Mouse (Mus musculus) heart, embryonic 12.5 days (tissue): ENCODE data around the gene Pcp4l1. TPM values are rescaled to one million over a fixed set of nuclear protein-coding genes. Genes with fewer than 3 reads are reported as not detected.

Source experiments
- ATAC-seq: fragments of 200-750 bp; cut with Nextera tagmentation; 2 replicates; pipeline ENCODE4 v1.8.0; 2017; ENCODE audit warnings: moderate TSS enrichment, moderate library complexity; ENCODE audit not compliant: insufficient number of reproducible peaks, low FRiP score
- H3K27ac ChIP-seq: fragments of 300-500 bp; sonication (generic); 2 replicates; pipeline ENCODE4 v1.5.1; 2016; ENCODE audit warnings: mild to moderate bottlenecking, moderate library complexity; ENCODE audit not compliant: poor library complexity, severe bottlenecking
- H3K27me3 ChIP-seq: fragments of 300-500 bp; sonication (generic); replicated peaks from 2 replicates; pipeline ENCODE4 v1.6.1; 2016; ENCODE audit warnings: mild to moderate bottlenecking, moderate library complexity
- H3K36me3 ChIP-seq: fragments of 300-500 bp; sonication (generic); 2 replicates; pipeline ENCODE4 v1.6.1; 2016; ENCODE audit warnings: mild to moderate bottlenecking, moderate library complexity
- H3K4me1 ChIP-seq: fragments of 300-500 bp; sonication (generic); replicated peaks from 2 replicates; pipeline ENCODE4 v1.6.1; 2016; ENCODE audit warnings: mild to moderate bottlenecking
- H3K4me2 ChIP-seq: fragments of 300-500 bp; sonication (generic); 2 replicates; pipeline ENCODE4 v1.6.1; 2016; ENCODE audit warnings: mild to moderate bottlenecking, moderate library complexity
- H3K4me3 ChIP-seq: fragments of 300-500 bp; sonication (generic); 2 replicates; pipeline ENCODE4 v1.5.1; 2016; ENCODE audit warnings: mild to moderate bottlenecking
- H3K9ac ChIP-seq: fragments of 300-500 bp; sonication (generic); 2 replicates; pipeline ENCODE4 v1.6.1; 2016; ENCODE audit warnings: mild to moderate bottlenecking, moderate library complexity
- H3K9me3 ChIP-seq: fragments of 300-500 bp; sonication (generic); replicated peaks from 2 replicates; pipeline ENCODE4 v1.6.1; 2016; ENCODE audit warnings: mild to moderate bottlenecking, moderate library complexity
- WGBS: fragments of 180-500 bp; shearing (Covaris S2); methylation state at CpG from one replicate; pipeline ENCODE4 v1.1.7; 2016; 5-methylcytosine and 5-hydroxymethylcytosine counted together
- polyA plus RNA-seq: library from polyadenylated mRNA; unstranded; fragments of >200 nt; fragmentation: Nextera tagmentation; extraction: Ambion mirVana; gene quantifications from 2 replicates; pipeline ENCODE4 v1.2.1, GENCODE M21; 2016

The Pcp4l1 gene
- polyA plus RNA-seq, 1 experiment from 2014 or later: 33.4 TPM

DNA sequence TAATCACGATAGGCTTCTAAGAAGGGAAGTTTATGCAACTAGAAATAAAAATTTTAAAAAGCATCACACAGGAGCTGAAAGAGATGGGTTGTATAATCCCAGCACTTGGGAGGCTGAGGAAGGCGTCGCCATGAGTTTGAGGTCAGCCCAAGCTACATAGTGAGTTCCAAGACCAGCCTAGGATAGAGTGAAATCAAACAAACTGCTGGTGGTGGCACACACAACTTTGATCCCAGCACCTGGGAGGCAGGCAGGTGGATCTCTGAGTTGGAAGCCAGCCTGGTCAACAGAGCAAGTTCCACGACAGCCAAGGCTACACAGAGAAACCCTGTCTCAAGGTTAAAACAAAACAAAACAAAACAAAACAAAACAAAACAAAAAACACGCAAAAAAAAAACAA lies 36.3 kb upstream of the Pcp4l1 start:
- no peak for ATAC-seq
- H3K27me3 ChIP-seq: no peaks in the 10 kb centered on the region
- 78% methylated on average over 5 of the region's 5 CpGs for WGBS
- no peak overlapping the region for H3K9ac ChIP-seq
- peaks cover 21% of the 10 kb centered on the region for H3K4me1 ChIP-seq
- H3K36me3 ChIP-seq: peaks cover 38% of the 10 kb centered on the region
- no peak overlapping the region for H3K27ac ChIP-seq
- no peak overlapping the region for H3K4me2 ChIP-seq
- H3K9me3 ChIP-seq: no peaks in the 10 kb centered on the region
- H3K4me3 ChIP-seq: no peak overlapping the region

DNA sequence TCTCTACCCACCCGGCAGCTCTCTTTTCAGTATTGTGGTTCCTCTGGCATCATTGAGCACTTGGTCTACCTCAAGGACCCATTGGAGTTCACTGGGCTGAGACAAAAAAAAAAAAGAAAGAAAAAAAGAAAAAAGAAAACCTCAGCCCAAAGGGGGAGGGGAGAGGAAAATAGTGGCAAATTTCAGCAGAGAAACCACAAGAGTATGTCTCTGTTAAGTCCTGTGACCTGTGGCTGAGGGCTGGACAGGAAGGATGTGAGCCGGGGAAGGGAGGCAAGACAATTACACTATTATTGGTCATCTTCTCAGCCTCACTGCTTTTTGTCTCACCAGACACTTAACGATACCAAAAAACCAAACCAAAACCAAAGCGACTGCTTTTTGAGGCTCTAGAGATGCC lies 35.8 kb upstream of the Pcp4l1 start:
- no peak for ATAC-seq
- Histone ChIP-seq H3K4me3 (no peak overlapping the region), H3K36me3 (peaks cover 33% of the 10 kb centered on the region), H3K4me1 (peaks cover 21% of the 10 kb centered on the region), H3K27me3 (no peaks in the 10 kb centered on the region), H3K27ac (no peak overlapping the region), H3K9ac (no peak overlapping the region), H3K4me2 (no peak overlapping the region), H3K9me3 (no peaks in the 10 kb centered on the region)
- WGBS: 63% methylated on average over 4 of the region's 4 CpGs

DNA sequence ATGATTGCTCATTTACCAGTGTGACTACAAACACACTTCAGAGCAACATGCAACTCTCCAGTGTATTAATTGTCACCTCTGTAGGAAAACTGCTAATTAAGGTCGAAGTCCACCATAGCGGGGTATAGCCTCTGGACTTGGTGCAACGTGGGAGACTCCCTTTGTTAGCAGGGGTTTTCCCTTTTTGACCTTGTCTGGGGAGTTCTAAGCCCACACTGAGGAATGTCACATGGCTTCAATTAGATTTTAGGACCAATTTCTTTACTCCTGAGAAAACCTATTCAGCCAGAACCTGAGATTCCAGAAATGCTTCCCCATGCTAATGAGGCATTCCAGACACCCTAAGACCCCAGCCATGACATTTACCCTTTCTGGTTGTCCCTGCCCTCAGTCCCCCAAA lies 34.1 kb upstream of the Pcp4l1 start:
- Histone ChIP-seq H3K27ac (no peak overlapping the region), H3K27me3 (no peaks in the 10 kb centered on the region), H3K4me2 (no peak overlapping the region), H3K4me1 (peaks cover 19% of the 10 kb centered on the region), H3K9me3 (no peaks in the 10 kb centered on the region), H3K36me3 (peaks cover 17% of the 10 kb centered on the region), H3K4me3 (no peak overlapping the region), H3K9ac (no peak overlapping the region)
- no peak for ATAC-seq
- 81% methylated on average over 3 of the region's 3 CpGs for WGBS

DNA sequence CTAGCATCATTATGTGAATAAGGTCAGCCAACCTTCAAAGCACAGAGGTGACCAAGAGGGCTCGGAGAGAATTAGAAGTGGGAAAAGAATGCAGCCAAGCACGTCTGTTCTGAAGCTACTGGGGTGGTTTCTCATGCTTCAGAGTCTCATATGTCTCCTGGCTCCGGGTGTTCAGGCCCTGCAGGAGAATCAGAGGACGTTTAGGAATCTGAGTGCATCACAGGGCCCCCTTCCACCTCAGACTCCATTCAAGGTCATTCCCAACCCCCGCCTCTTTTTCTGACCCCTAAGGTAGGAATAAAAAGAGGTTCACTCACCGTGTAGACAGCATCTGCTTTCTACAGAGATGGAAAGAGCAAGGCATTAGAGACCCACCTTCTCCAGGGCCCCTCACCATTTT lies 33.7 kb upstream of the Pcp4l1 start:
- Histone ChIP-seq H3K4me2 (no peak overlapping the region), H3K36me3 (peaks cover 12% of the 10 kb centered on the region), H3K9me3 (no peaks in the 10 kb centered on the region), H3K27ac (no peak overlapping the region), H3K4me3 (no peak overlapping the region), H3K27me3 (no peaks in the 10 kb centered on the region), H3K9ac (no peak overlapping the region), H3K4me1 (peaks cover 19% of the 10 kb centered on the region)
- ATAC-seq: no peak
- WGBS: 66% methylated on average over 6 of the region's 6 CpGs

DNA sequence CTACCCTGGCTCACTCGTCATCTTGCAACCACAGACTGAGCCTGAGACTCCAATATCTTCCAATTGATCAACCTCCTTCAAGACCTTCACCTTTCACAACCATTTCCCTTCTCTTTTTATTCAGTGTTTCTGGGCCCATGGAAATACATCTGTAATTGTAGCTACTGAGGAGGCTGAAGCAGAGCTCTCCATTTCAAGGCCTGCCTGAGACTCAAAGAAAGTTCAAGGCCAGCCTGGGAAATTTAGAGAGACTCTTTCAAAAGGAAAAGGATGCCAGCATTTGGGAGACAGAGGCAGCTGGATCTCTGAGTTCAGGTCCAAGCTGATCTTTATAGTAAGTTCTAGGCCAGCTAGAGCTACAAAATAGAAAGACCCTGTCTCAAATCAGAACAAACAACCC lies 31.8 kb upstream of the Pcp4l1 start:
- H3K27me3 ChIP-seq: no peaks in the 10 kb centered on the region
- no peak for ATAC-seq
- H3K27ac ChIP-seq: no peak overlapping the region
- 63% methylated on average over 1 of the region's 1 CpGs for WGBS
- no peak overlapping the region for H3K4me2 ChIP-seq
- no peak overlapping the region for H3K9ac ChIP-seq
- no peak overlapping the region for H3K4me3 ChIP-seq
- no peaks in the 10 kb centered on the region for H3K9me3 ChIP-seq
- peaks cover 4% of the 10 kb centered on the region; the same call in 1 of the 2 replicates for H3K4me1 ChIP-seq
- no peaks in the 10 kb centered on the region for H3K36me3 ChIP-seq

DNA sequence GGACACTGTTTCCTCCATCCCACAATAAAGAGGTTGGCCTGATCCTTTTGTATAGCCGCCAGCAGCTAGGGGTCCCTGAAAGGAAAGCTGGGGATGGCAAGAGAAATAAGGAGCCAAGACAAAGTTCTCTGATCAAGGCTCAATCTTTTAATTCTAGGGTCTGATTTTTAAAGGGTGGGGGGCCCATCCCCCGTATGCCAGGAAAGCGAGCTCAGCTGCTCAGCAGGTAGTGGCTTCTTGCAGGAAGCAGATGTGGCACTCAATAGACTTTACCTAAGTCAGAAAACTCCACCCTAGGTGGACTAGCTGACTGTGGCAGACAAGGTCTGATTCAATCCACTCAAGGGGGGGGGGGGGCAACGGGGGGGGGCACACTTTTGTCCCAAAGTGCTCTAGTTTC lies 30.7 kb upstream of the Pcp4l1 start:
- H3K27ac ChIP-seq: no peak overlapping the region

DNA sequence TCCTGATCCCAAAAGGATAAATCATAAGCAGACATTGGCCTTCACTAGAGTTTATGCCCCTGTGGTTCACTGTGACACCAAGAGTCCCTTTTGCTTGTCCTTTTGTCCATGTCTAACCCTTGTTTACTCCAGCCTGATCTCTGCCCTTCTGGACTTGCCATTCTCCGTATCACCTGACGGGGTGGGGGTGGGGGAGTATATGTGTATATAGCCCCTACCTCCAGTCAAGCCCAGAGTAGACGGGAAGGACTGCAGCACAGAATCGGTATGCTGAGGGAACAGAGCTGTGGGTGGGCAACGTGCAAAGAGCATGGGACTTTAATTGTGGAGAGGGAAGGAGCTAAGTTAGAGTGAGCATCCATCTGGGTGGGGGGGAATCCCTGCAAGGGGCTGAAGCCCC lies 28.8 kb upstream of the Pcp4l1 start, which contains the start of gene Apoa2:
Gene Apoa2, plus strand, starts transcription at position 198 of the 400 bp plus-strand sequence.
- no peak within 1 kb of the TSS for H3K27ac ChIP-seq
- H3K4me1 ChIP-seq: peaks cover 13% of the 10 kb centered on the region
- ATAC-seq: no peak
- no peak within 1 kb of the TSS for H3K4me3 ChIP-seq
- WGBS: 83% methylated on average over 5 of the region's 5 CpGs
- H3K36me3 ChIP-seq: peaks cover 7% of the 10 kb centered on the region
- H3K27me3 ChIP-seq: no peaks in the 10 kb centered on the region
- H3K9me3 ChIP-seq: no peaks in the 10 kb centered on the region
- no peak within 1 kb of the TSS for H3K9ac ChIP-seq
- no peak within 1 kb of the TSS for H3K4me2 ChIP-seq

More for the DNA sequence above, 30.7 kb upstream of the Pcp4l1 start:
- ATAC-seq: no peak
- no peaks in the 10 kb centered on the region for H3K9me3 ChIP-seq
- H3K4me1 ChIP-seq: peaks cover 4% of the 10 kb centered on the region; the same call in 1 of the 2 replicates
- H3K36me3 ChIP-seq: no peaks in the 10 kb centered on the region
- H3K4me2 ChIP-seq: no peak overlapping the region
- H3K4me3 ChIP-seq: no peak overlapping the region
- no peak overlapping the region for H3K9ac ChIP-seq
- H3K27me3 ChIP-seq: no peaks in the 10 kb centered on the region
- WGBS: 54% methylated on average over 4 of the region's 4 CpGs

DNA sequence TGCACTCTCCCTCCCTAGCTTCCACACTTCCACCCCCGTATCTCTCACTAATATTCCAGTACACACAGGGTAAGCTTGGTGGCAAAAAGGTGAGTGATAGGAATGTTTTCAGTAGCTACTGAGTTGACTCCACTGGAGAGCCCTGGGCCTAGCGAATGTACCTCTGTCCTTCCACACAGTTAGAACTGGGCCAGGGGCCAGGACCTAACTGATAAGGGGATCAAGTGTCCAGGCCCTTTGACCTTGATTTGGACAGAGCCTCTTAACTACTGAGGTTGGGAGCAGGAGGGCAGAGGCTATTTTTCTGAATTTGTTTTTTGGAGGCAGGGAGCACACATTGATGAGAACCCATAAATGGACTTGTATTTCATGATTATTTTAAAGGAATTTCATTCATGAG lies 27.7 kb upstream of the Pcp4l1 start:
- H3K9ac ChIP-seq: no peak overlapping the region
- no peak overlapping the region for H3K27ac ChIP-seq
- WGBS: 50% methylated on average over 2 of the region's 2 CpGs
- peaks cover 13% of the 10 kb centered on the region for H3K4me1 ChIP-seq
- peaks cover 17% of the 10 kb centered on the region for H3K36me3 ChIP-seq
- no peaks in the 10 kb centered on the region for H3K9me3 ChIP-seq
- H3K4me3 ChIP-seq: no peak overlapping the region
- no peak overlapping the region for H3K4me2 ChIP-seq
- H3K27me3 ChIP-seq: no peaks in the 10 kb centered on the region
- no peak for ATAC-seq

DNA sequence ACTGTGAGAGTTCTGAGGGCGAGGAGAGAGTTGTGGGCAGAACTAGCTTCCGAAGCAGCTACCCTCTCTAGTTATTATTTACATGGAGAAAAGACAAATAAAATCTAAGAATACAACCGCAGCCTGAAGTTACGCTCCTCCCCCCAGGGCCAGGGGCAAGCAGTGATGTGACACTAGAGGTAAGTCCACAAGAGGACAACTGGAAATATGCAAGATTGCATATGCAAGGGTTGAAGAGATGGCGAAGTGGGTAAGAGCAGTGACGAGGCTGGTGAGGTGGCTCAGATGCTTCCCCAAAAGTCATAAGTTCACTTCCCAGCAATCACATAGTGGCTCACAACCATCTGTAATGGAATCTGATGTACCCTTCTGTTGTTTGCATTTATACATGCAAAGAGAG lies 27.1 kb upstream of the Pcp4l1 start:
- peak overlapping the region; percentile 72 for H3K27ac ChIP-seq
- H3K4me1 ChIP-seq: peaks cover 9% of the 10 kb centered on the region
- no peaks in the 10 kb centered on the region for H3K9me3 ChIP-seq
- no peaks in the 10 kb centered on the region for H3K27me3 ChIP-seq
- H3K9ac ChIP-seq: peak overlapping the region; percentile 46; the same call in 1 of the 2 replicates
- 81% methylated on average over 6 of the region's 6 CpGs for WGBS
- peaks cover 23% of the 10 kb centered on the region for H3K36me3 ChIP-seq
- no peak for ATAC-seq
- peak overlapping the region; percentile 61 for H3K4me2 ChIP-seq
- peak overlapping the region; percentile 67 for H3K4me3 ChIP-seq

DNA sequence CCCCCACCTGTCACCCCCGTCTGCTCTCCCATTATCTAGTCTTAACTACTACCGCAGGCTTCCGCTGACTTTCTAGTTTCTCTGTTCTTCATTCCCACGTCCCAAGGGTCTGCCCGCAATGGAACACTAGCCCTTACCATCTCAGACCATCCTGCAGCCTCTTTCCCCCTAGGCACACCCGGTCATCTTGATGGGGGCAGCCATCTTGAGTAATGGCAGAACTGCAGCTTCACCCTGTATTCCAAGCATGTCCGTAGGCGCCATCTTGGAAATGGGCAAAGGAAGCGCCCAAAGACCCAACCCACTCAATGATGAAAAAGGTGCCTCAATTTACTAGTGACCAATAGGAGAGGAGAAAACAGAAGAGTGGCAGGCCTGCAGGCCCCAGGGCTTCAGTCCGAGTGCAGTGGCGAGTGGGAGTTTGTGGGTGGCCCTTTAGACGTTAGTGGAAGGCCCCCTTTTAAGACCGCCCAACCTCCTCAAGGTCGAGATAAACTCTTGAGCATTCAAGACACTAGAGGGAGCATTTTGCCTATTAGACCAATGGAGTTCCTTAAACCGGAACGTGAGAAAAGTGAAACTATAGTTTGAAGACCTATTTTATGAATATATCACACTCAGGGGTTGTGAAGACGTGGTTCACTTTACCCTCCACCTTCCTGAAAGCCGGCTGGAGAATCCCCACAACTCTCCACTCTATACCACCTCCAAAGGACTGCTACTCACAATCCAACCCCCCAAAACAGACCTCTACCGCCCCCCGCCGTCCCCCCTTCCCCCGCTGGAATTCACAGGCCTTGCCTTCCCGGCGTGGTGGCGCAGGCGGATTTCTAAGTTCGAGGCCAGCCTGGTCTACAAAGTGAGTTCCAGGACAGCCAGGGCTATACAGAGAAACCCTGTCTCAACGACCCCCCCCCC lies 26.4 kb upstream of the Pcp4l1 start, which contains the start of gene Tomm40l:
Gene Tomm40l, minus strand, starts transcription at position 277 of the 918 bp plus-strand sequence.
- H3K27ac ChIP-seq: peak within 1 kb of the TSS; percentile 72
- H3K27me3 ChIP-seq: no peaks in the 10 kb centered on the region
- peak within 1 kb of the TSS; percentile 67 for H3K4me3 ChIP-seq
- peaks cover 23% of the 10 kb centered on the region for H3K36me3 ChIP-seq
- H3K9ac ChIP-seq: peak within 1 kb of the TSS; percentile 74
- H3K4me1 ChIP-seq: peaks cover 9% of the 10 kb centered on the region
- ATAC-seq: peak; percentile 97
- no peaks in the 10 kb centered on the region for H3K9me3 ChIP-seq
- 1% methylated on average over 28 of the region's 28 CpGs for WGBS
- peak within 1 kb of the TSS; percentile 82 for H3K4me2 ChIP-seq

DNA sequence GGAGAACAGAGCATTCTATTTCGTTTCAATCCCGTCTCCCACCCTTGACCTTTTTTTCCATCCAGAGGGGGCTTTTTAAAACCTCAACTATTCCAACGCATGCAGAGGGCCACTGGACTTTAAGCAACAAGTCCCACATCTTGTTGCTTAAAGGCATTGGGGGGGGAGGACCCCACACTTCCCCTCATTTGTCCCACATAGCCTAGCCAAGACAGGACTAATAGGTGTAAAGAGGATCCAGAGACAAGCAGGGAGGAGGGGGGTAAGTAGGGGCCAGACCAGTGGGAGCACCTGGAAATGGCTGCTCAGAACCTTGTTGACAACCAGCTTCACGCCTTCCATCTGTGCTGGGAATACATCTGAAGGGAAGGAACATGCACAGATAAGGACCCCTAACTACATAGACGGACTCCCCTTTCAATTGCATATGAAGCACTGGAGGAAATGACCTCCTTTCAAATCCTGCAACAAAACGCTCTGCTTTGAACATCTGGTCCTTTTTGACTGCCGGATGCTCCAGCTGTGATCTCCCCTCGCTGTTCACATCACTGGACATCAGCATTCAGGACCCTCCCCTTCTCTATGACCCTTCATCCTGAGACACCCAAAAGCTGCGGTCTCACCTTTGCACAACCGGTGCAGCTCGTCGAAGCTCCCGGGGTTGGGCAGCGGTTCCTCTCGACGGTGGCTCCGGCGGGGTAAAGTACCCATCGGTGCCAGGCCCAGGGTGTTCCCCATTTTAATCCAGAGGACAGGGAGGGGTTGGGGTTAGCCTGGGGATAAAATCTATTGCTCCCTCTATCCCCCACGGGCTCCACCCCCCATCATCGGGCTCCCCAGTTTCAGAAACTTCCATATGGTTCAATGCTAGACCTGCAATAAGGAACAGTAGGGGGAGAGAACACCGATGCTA lies 25.5 kb upstream of the Pcp4l1 start:
- peak; percentile 0; the same call in 1 of the 2 replicates for ATAC-seq
- 8% methylated on average over 22 of the region's 22 CpGs for WGBS

More for the DNA sequence above, 25.5 kb upstream of the Pcp4l1 start:
- Histone ChIP-seq H3K4me1 (peaks cover 9% of the 10 kb centered on the region), H3K4me3 (peak overlapping the region; percentile 67), H3K9ac (peak overlapping the region; percentile 74), H3K27me3 (no peaks in the 10 kb centered on the region), H3K36me3 (peaks cover 23% of the 10 kb centered on the region), H3K9me3 (no peaks in the 10 kb centered on the region), H3K4me2 (peak overlapping the region; percentile 82), H3K27ac (peak overlapping the region; percentile 29; the same call in 1 of the 2 replicates)
